Mouse (Mus musculus) testis, adult 2 months (tissue): Measurements from ENCODE around the gene Lrmda.

Source experiments
- CTCF ChIP-seq: fragments of 200-500 bp; IDR thresholded peaks from 2 replicates; pipeline ENCODE4 v1.5.1; 2012; ENCODE audit warnings: low read depth, mild to moderate bottlenecking, inconsistent platforms, low read length, moderate library complexity; ENCODE audit not compliant: control insufficient read depth, insufficient read depth, insufficient replicate concordance
- POLR2A ChIP-seq: fragments of 200-500 bp; IDR thresholded peaks from 2 replicates; pipeline ENCODE4 v1.6.1; 2012; ENCODE audit warnings: low read depth, mild to moderate bottlenecking, inconsistent platforms, low read length, moderate library complexity; ENCODE audit not compliant: control insufficient read depth

- TF ChIP-seq CTCF (no peak), POLR2A (no peak)
These were observed 362.6 kb downstream of the Lrmda start for GRCm38 (mm10) chr14:22382101-22382500.
